Mouse (Mus musculus) cerebellum, adult 2 months (tissue): ENCODE results near the gene Rsu1.

Experiments used
- CTCF ChIP-seq: fragments of 200-500 bp; IDR thresholded peaks from 2 replicates; pipeline ENCODE4 v1.5.1; 2011; ENCODE audit warnings: low read depth, mild to moderate bottlenecking, control low read depth, low read length, moderate library complexity, borderline replicate concordance; ENCODE audit not compliant: insufficient read depth
- POLR2A ChIP-seq: fragments of 200-500 bp; IDR thresholded peaks from 2 replicates; pipeline ENCODE4 v1.6.1; 2011; ENCODE audit warnings: low read length, control low read depth, borderline replicate concordance; ENCODE audit not compliant: insufficient read depth

DNA sequence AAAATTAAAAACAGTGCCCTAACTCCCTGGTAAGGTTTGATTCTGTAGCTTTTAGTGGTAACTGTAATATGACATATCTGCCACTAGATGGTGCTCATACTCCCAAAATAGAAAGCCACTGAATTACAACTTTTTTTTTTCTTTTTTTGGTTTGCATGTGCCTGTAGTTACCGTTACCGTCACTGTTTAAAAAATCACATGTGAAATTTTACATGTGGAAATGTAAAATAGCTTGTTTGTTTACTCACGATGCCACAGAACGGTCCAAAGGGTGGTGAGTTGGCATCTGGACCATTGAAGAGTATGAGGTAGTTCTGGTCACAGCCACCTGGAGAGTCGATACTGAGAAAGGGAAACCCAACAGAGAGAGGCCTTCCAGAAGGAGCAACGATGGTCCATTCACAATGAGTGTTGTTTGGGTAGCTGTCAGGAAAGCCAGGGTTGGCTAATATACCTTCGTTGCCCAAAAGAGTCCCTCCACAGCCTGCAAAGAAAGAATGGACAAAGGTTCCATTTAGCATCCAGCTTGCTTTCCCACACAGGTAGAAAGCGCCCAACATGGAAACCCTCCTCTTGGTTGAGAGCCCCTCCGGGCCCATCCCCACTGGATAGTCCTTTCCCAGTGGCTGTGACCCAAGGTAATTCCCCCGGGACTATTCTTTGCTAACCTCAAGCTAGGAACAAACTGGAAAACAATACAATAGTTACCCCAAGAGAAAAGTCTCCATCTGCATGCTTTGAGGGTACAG lies 7.1 kb upstream of the Rsu1 start:
- TF ChIP-seq POLR2A (no peak), CTCF (peak; percentile 50; the same call in 1 of the 2 replicates)
